Mouse (Mus musculus): Measurements from ENCODE around the gene Dnajb14. TPM values are rescaled to one million over a fixed set of nuclear protein-coding genes. Genes with fewer than 3 reads are reported as not detected.

The Dnajb14 gene
- polyA plus RNA-seq (2014; fragmentation: Illumina TruSeq; extraction: RNeasy Lipid Tissue Mini Kit (QIAGEN cat#74804); ENCODE audit: low read depth, low replicate concordance): 10.4 TPM

DNA sequence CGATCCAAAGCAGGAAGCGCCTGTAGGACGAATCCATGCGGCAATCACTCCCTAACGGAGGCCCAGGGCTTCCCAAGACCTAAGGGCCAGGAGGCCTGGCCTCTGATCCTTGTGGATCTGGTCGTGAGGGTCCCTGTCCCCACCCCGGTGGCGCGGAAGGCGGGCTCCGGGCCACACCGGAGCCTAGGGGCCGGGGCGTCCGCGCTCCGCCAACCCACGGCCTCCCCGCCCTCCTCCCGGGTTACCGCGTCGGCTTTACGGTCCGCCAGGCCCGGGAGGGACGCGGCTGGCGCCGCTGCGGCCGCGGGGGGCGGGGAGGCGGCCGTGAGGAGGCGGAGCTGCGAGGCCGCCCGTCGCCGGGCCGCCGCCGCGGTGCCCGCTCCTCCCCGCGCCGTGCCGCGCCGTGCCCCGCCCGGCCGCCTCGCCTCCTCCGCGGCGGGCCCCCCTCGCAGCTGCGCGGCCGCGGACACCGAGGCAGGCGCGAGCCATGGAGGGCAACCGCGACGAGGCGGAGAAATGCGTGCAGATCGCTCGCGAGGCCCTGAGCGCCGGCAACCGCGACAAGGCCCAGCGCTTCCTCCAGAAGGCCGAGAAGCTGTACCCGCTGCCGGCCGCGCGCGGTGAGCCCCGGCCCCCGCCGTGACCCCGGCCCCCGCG, at the start of gene Dnajb14:
TSS of gene Dnajb14 (plus strand) at position 239 of the 657 bp plus-strand sequence.

DNA sequence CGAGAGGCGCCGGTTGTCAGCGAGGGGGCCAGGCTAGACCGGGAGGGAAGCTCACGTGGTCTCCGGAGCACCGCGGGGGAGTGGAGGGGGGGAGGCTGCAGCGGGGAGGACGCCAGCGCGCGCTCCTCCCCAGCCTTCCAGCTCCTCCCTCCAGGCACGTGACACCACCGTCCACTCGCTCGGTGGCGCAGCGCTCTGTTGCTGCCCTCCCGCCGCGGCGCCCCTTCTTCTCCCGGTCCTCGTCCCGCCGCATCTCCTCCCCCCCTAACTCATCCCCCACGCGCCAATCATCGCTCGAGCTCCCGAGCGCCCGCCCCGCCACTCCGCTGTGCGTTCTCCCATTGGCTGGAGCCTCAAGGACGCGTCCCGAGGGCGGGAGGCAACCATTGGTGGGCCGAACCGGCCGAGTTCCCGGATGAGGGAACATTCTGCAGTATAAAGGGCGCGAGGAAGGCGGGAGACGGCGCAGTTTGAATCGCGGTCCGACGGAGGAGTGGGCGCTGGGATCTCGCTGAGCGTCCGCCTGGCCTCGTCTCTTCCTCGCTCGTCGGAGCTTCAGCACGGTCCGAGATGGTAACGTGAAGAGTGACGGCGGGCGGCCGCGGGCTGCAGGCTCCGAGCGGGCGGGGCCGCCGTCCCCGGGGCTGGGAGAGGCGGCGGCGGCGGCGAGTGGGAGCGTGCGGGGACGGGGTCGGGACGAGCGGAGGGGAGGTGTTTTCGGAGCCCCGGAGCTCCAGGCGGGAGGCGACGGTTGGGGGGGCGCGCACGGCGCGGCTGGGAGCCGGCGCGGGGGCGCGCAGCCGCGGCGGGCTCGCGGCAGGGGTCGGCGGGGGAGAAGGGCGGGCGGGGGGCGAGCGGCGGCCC, 3.1 kb upstream of the Dnajb14 start, which contains the start of gene H2afz:
TSS of gene H2afz (plus strand) at position 364 of the 864 bp plus-strand sequence.

DNA sequence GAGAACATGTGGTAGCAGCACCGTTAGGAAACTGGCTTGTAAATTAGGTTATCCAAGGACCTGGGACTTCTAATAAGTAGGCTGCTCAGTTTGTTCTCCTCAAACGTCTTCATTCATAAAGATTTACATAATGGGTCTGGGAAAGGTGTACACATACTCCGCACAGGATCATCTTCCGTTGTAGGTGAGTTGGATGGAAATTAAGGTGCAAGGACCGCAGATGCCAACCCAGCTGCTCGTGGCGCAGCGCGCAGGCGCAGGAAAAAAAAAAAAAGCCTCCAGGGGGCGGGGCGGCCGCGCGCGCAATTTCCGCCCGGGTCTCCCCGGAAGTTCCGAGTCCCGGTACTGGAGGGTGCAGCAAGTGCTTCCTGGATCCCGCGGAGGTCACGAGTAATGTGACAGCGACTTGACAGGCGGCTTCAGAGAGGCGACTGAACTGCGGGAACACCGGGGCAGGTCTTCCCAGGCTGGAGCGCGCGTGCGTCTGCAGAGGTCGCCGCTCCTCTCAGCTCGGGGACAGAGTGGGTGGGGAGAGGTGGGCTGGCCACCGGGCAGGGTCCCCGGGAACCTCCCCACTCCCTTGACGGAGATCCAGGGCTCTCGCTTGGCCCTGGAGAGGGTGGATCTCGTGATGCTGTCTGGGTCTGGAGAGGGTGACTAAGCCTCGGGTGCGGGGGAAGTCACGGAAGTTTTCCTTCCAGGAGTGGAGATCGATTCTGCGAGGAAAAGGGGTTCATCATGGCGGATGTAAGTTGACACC, 50.9 kb downstream of the Dnajb14 start, which contains the start of gene Lamtor3:
TSS of gene Lamtor3 (plus strand) at position 335 of the 760 bp plus-strand sequence.

Other genes with a start within 250 kb of the Dnajb14 start
- 3.1 TPM for gene Ddit4l, start 246.1 kb upstream of the Dnajb14 start, polyA plus RNA-seq (2014; fragmentation: Illumina TruSeq; extraction: RNeasy Lipid Tissue Mini Kit (QIAGEN cat#74804); ENCODE audit: low read depth, low replicate concordance)
- gene Gm21962, start 196.2 kb upstream of the Dnajb14 start, polyA plus RNA-seq (2014; fragmentation: Illumina TruSeq; extraction: RNeasy Lipid Tissue Mini Kit (QIAGEN cat#74804); ENCODE audit: low read depth, low replicate concordance): not detected
- 129 TPM for gene H2afz, start 3.2 kb upstream of the Dnajb14 start, polyA plus RNA-seq (2014; fragmentation: Illumina TruSeq; extraction: RNeasy Lipid Tissue Mini Kit (QIAGEN cat#74804); ENCODE audit: low read depth, low replicate concordance)
- gene Lamtor3, start 50.8 kb downstream of the Dnajb14 start, polyA plus RNA-seq (2014; fragmentation: Illumina TruSeq; extraction: RNeasy Lipid Tissue Mini Kit (QIAGEN cat#74804); ENCODE audit: low read depth, low replicate concordance): 17.6 TPM
- gene Dapp1, start 113.9 kb downstream of the Dnajb14 start, polyA plus RNA-seq (2014; fragmentation: Illumina TruSeq; extraction: RNeasy Lipid Tissue Mini Kit (QIAGEN cat#74804); ENCODE audit: low read depth, low replicate concordance): 1.4 TPM
- gene 1110002E22Rik, start 197.4 kb downstream of the Dnajb14 start, polyA plus RNA-seq (2014; fragmentation: Illumina TruSeq; extraction: RNeasy Lipid Tissue Mini Kit (QIAGEN cat#74804); ENCODE audit: low read depth, low replicate concordance): not detected
- gene Gm5105, start 199.7 kb downstream of the Dnajb14 start, polyA plus RNA-seq (2014; fragmentation: Illumina TruSeq; extraction: RNeasy Lipid Tissue Mini Kit (QIAGEN cat#74804); ENCODE audit: low read depth, low replicate concordance): not detected

All from liver, adult 10 weeks (tissue).